ENCODE assay signal across 24 mouse cellular contexts in genomic region chr12:100220012-100220411, GRCm38 (mm10). TPM values are rescaled to one million over a fixed set of nuclear protein-coding genes. Genes with fewer than 3 reads are reported as not detected.
A peak's percentile ranks its signal among the peaks of the same experiment; 100 is the strongest.
DNase-seq lines count a peak whose midpoint lies in the region; ATAC-seq and TF ChIP-seq lines count a peak whose summit lies in the region.
"Had no signal": no experiment of that assay in that cellular context is flagged by ENCODE, and none has a peak within 500 bp of the region (broad histone marks: within the 10 kb centered on the region; RNA-seq: fewer than 3 reads in every experiment).

No protein-coding gene starts in this region.

- no peaks in the 10 kb centered on the region for H3K36me3 ChIP-seq in lung, postnatal 0 days (ENCODE audit: insufficient read depth, low read length)
- no peaks in the 10 kb centered on the region for H3K36me3 ChIP-seq in MEL (ENCODE audit: control insufficient read depth in 1 of 2, insufficient read depth in 2 of 2, low read length in 2 of 2)
- H3K36me3 ChIP-seq in hindbrain, embryonic 10.5 days = no peaks in the 10 kb centered on the region
- H3K36me3 ChIP-seq: heart, embryonic 13.5 days; hindbrain, embryonic 13.5 days; midbrain, embryonic 15.5 days; neural tube, embryonic 12.5 days had no signal

- no peak for TF ChIP-seq CTCF in lung, postnatal 0 days (IDR thresholded peaks at IDR 0.05)
- no peak for TF ChIP-seq CTCF in MEL (IDR thresholded peaks at IDR 0.05 in 2 of 3, conservative IDR thresholded peaks at IDR 0.05 in 1 of 3; ENCODE audit: control insufficient read depth in 1 of 3, insufficient read depth in 1 of 3, low read depth in 2 of 3, low read length in 3 of 3, poor library complexity in 1 of 3, severe bottlenecking in 1 of 3)
- TF ChIP-seq CTCF in olfactory bulb, adult 2 months (IDR thresholded peaks at IDR 0.05; ENCODE audit: insufficient read depth, low read depth, low read length) = no peak

- no peaks in the 10 kb centered on the region for H3K27me3 ChIP-seq in lung, postnatal 0 days (replicated peaks; ENCODE audit: insufficient read depth, low read length)
- H3K27me3 ChIP-seq in MEL (ENCODE audit: control insufficient read depth in 1 of 2, insufficient read depth in 2 of 2, low read length in 2 of 2) = no peaks in the 10 kb centered on the region
- H3K27me3 ChIP-seq in hindbrain, embryonic 10.5 days (ENCODE audit: insufficient read depth, poor library complexity, severe bottlenecking) = no peaks in the 10 kb centered on the region
- H3K27me3 ChIP-seq: heart, embryonic 13.5 days; hindbrain, embryonic 13.5 days; midbrain, embryonic 15.5 days; neural tube, embryonic 12.5 days; Patski had no signal

- 0 out of 2 replicates have a peak, but pooled peaks have one; percentile 25 for ATAC-seq in lung, postnatal 0 days
- ATAC-seq: forebrain, embryonic 16.5 days; inflammation-experienced regulatory T-cells, adult 6 months; midbrain, embryonic 15.5 days; Patski had no signal

- H3K79me2 ChIP-seq in MEL (ENCODE audit: control insufficient read depth, insufficient read depth, low read length, poor library complexity) = no peaks in the 10 kb centered on the region

- no peak overlapping the region for H3K9ac ChIP-seq in lung, postnatal 0 days (replicated peaks; ENCODE audit: low read depth)
- no peak overlapping the region for H3K9ac ChIP-seq in MEL (ENCODE audit: control insufficient read depth, low read depth, low read length, poor library complexity, severe bottlenecking)
- H3K9ac ChIP-seq: heart, embryonic 13.5 days; hindbrain, embryonic 13.5 days; midbrain, embryonic 15.5 days; neural tube, embryonic 12.5 days had no signal

- H3K4me2 ChIP-seq in lung, postnatal 0 days (replicated peaks; ENCODE audit: low read depth, low read length) = no peak overlapping the region
- H3K4me2 ChIP-seq: heart, embryonic 13.5 days; hindbrain, embryonic 13.5 days; midbrain, embryonic 15.5 days; neural tube, embryonic 12.5 days had no signal

- H3K27ac ChIP-seq in lung, postnatal 0 days (ENCODE audit: low read length) = no peak overlapping the region
- no peak overlapping the region for H3K27ac ChIP-seq in MEL (ENCODE audit: control insufficient read depth, low read depth, low read length)
- peak overlapping the region; percentile 91 for H3K27ac ChIP-seq in olfactory bulb, adult 2 months (ENCODE audit: insufficient read depth, low read depth, low read length)
- no peak overlapping the region; the same call in 1 of the 2 replicates for H3K27ac ChIP-seq in hindbrain, embryonic 10.5 days
- H3K27ac ChIP-seq: heart, adult 2 months; heart, embryonic 13.5 days; hindbrain, embryonic 13.5 days; midbrain, embryonic 15.5 days; neural tube, embryonic 12.5 days had no signal

- TF ChIP-seq RAD21 in MEL (IDR thresholded peaks at IDR 0.05; ENCODE audit: low read depth, low read length) = no peak

- TF ChIP-seq EP300 in lung, postnatal 0 days (IDR thresholded peaks at IDR 0.05) = no peak
- no peak for TF ChIP-seq EP300 in MEL (IDR thresholded peaks at IDR 0.05; ENCODE audit: low read depth in 1 of 2, low read length in 2 of 2)

- DNase-seq in lung, postnatal 0 days (ENCODE audit: low spot score) = no peak
- no peak for DNase-seq in lung, postnatal 36 days
- peak; percentile 39 for DNase-seq in MEL (ENCODE audit: low read depth, low spot score)
- DNase-seq in layer of hippocampus, postnatal 36 days = no peak
- no peak for DNase-seq in kidney, postnatal 25 days
- DNase-seq in hindbrain, embryonic 10.5 days (ENCODE audit: low spot score) = no peak
- DNase-seq: adrenal gland, adult 8-10 months; cerebellum, adult 2 months; cerebellum, postnatal 36 days; gastrocnemius, postnatal 36 days; heart, adult 2 months; heart, postnatal 14 days; kidney, adult 8-10 months; kidney, postnatal 10 days; lung, adult 18-20 months; lung, postnatal 14 days had no signal

- no peak for TF ChIP-seq POLR2A in MEL (IDR thresholded peaks at IDR 0.05; ENCODE audit: control insufficient read depth in 1 of 2, insufficient read depth in 1 of 2, low read depth in 1 of 2, low read length in 2 of 2, poor library complexity in 1 of 2)
- no peak for TF ChIP-seq POLR2A in olfactory bulb, adult 2 months (IDR thresholded peaks at IDR 0.05; ENCODE audit: insufficient read depth, low read depth, low read length)

- WGBS in lung, postnatal 0 days = 53% methylated on average over 4 of the region's 4 CpGs
- 40% methylated on average over 4 of the region's 4 CpGs for WGBS in olfactory bulb, adult 2 months
- 86% methylated on average over 4 of the region's 4 CpGs for WGBS in hindbrain, embryonic 10.5 days

- H3K4me3 ChIP-seq in lung, postnatal 0 days (ENCODE audit: low read depth, low read length) = no peak overlapping the region
- no peak overlapping the region for H3K4me3 ChIP-seq in MEL (ENCODE audit: control insufficient read depth in 1 of 2, insufficient read depth in 1 of 2, low read depth in 2 of 2, low read length in 2 of 2)
- no peak overlapping the region for H3K4me3 ChIP-seq in olfactory bulb, adult 2 months (ENCODE audit: insufficient read depth, low read depth, low read length)
- H3K4me3 ChIP-seq in hindbrain, embryonic 10.5 days = no peak overlapping the region
- H3K4me3 ChIP-seq: heart, adult 2 months; heart, embryonic 13.5 days; hindbrain, embryonic 13.5 days; midbrain, embryonic 15.5 days; neural tube, embryonic 12.5 days had no signal

- no peaks in the 10 kb centered on the region for H3K4me1 ChIP-seq in lung, postnatal 0 days (ENCODE audit: insufficient read depth, low read depth, low read length)
- peaks cover 0 to 3% of the 10 kb centered on the region in 2 experiments; a peak in 1 of 4 replicates for H3K4me1 ChIP-seq in MEL (ENCODE audit: control insufficient read depth in 1 of 2, insufficient read depth in 2 of 2, low read length in 2 of 2)
- H3K4me1 ChIP-seq in olfactory bulb, adult 2 months (ENCODE audit: control insufficient read depth, insufficient read depth, low read length) = peaks cover 23% of the 10 kb centered on the region
- peaks cover 29% of the 10 kb centered on the region for H3K4me1 ChIP-seq in hindbrain, embryonic 10.5 days (replicated peaks)
- H3K4me1 ChIP-seq: heart, embryonic 13.5 days had no signal

- no peaks in the 10 kb centered on the region for H3K9me3 ChIP-seq in lung, postnatal 0 days (ENCODE audit: low read length)
- H3K9me3 ChIP-seq in MEL (replicated peaks; ENCODE audit: insufficient read depth, low read length) = no peaks in the 10 kb centered on the region
- H3K9me3 ChIP-seq in hindbrain, embryonic 10.5 days = no peaks in the 10 kb centered on the region
- H3K9me3 ChIP-seq: heart, embryonic 13.5 days; hindbrain, embryonic 13.5 days; midbrain, embryonic 15.5 days; neural tube, embryonic 12.5 days had no signal

TF ChIP-seq in MEL, 35 proteins besides CTCF, POLR2A, EP300 and RAD21:
- no peak for TF ChIP-seq NRF1 (IDR thresholded peaks at IDR 0.05; ENCODE audit: insufficient read depth, low read depth, low read length, poor library complexity, severe bottlenecking)
- no peak for TF ChIP-seq MYC (IDR thresholded peaks at IDR 0.05; ENCODE audit: low read depth, low read length)
- no peak for TF ChIP-seq MAZ (IDR thresholded peaks at IDR 0.05; ENCODE audit: low read depth, low read length)
- TF ChIP-seq RCOR1 (IDR thresholded peaks at IDR 0.05; ENCODE audit: low read depth, low read length) = no peak
- TF ChIP-seq POLR2AphosphoS5 (IDR thresholded peaks at IDR 0.05; ENCODE audit: borderline replicate concordance, low read depth, low read length) = no peak
- no peak for TF ChIP-seq SMC3 (IDR thresholded peaks at IDR 0.05; ENCODE audit: low read depth, low read length)
- TF ChIP-seq JUND (IDR thresholded peaks at IDR 0.05; ENCODE audit: low read depth, low read length) = no peak
- no peak for TF ChIP-seq HCFC1 (IDR thresholded peaks at IDR 0.05; ENCODE audit: low read depth, low read length)
- no peak for TF ChIP-seq BHLHE40 (IDR thresholded peaks at IDR 0.05; ENCODE audit: borderline replicate concordance, low read depth, low read length)
- TF ChIP-seq E2F4 (IDR thresholded peaks at IDR 0.05; ENCODE audit: borderline replicate concordance, low read depth, low read length) = no peak
- TF ChIP-seq ZNF384 (IDR thresholded peaks at IDR 0.05; ENCODE audit: low read depth, low read length) = no peak
- TF ChIP-seq ELF1 (IDR thresholded peaks at IDR 0.05; ENCODE audit: low read depth, low read length) = no peak

RNA-seq across cellular contexts. Expression of gene Calm1, which starts 20.8 kb away (rescaled TPM):
- polyA plus RNA-seq in lung, postnatal 0 days (2015; fragmentation: Nextera tagmentation; extraction: Ambion mirVana) = 2,106 and 2,119 TPM in 2 replicates
- total RNA-seq in MEL (2012; rRNA removed) = 602 and 651 TPM in 2 replicates
- polyA plus RNA-seq in MEL (2012; ENCODE audit: insufficient read depth in 1 of 2, insufficient read length in 2 of 2, low read depth in 1 of 2, low replicate concordance in 2 of 2, missing spikeins in 1 of 2) = 1,000 to 10,000 TPM in 1 of 2 experiments, 100 to 1,000 TPM in 1; 524 to 3,339 TPM
- 446 and 787 TPM in 2 replicates for polyA plus RNA-seq in olfactory bulb, adult 2 months (2012; ENCODE audit: insufficient read depth, insufficient read length, low replicate concordance, missing spikeins)
- 1,000 to 10,000 TPM; 2,038 to 2,139 TPM for total RNA-seq in layer of hippocampus, postnatal 36 days (2021)
- 1,379 and 1,527 TPM in 2 replicates for polyA plus RNA-seq in hindbrain, embryonic 10.5 days (2016; fragmentation: Nextera tagmentation; extraction: Ambion mirVana)
